Mouse (Mus musculus): ENCODE measurements around the gene Synj2.
A peak's percentile ranks its signal among the peaks of the same experiment; 100 is the strongest.

Synj2 gene

DNA sequence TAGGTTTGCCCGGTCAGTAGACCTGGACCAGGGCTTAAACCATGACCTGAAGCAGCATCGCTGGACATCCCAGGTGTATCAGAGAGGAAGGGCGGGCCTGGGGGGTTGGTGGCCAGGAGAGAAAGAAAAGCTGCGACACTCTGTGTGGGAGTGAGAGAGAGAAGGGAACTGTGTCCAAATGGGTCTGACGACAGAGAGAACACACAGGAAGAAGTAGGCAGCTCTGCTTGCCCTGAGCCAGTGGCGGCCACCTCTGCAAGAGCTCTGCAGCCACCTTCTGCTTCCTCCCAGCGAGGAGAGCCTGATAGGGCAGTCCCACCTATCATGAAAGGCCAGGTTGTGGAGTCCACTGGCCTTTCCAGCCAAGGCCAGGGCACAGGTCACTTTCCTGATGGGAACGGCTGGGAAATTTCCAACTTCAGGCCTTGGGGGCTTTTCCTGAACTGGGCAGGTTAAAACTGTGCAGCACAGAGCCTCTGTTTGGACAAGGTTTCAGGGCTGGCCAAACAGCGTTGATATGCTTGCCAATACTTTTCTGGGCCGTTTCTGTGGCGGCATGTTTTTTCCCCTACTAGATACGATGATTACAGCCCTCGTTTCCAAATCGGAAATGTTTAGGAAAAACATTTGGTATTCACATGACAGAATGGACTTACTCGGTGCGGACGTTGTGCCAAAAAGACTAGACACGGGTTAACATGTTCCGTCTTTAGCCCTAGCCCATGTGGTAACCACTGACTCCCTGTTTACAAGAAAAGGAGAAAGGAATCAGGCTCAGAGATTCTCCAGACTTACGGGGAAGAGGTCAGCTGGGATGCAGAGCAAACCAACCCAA lies 35.4 kb downstream of the Synj2 start:
- peak; percentile 65 for DNase-seq

DNA sequence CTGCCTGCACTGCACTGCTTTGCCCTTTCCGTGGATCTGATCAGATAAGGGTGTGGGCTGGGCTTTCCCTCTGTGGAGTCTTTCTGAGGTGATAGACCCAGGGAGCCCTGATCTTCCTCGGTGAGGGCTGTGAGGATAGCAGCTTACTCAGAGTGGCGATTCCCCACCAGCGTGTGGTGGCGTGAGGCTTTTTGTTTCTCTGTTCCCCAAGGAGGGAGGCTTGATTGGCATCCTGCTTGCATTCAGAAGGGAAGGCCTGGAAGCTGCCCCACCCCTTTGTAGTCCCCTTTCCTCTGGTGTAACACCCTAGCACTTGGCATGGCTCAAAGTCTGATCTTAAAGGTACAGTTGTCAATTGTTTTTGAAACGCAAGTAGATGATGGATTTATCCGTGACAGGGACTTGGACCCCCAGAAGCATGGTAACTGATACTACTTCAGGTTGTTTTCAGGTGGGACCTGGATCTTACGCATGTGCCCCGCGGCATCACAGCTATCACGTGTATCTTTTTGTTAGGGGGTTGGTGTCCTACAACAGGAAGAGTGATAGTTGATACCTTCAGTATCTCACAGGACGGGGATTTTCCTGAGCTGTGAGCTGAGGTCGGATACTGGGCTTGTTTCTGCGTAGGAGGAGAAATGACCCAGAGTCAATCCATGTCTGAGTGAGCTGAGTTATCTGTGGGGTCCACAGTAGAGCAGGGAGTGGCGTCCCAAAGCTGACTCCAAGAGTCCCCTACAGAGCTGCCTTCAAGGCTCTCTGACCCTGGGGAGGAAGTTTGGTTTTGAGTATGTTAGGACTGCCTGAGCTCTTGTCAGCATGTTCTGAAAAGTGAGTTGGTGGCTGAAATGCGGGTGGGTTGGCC lies 36.2 kb downstream of the Synj2 start:
- DNase-seq = no peak

DNA sequence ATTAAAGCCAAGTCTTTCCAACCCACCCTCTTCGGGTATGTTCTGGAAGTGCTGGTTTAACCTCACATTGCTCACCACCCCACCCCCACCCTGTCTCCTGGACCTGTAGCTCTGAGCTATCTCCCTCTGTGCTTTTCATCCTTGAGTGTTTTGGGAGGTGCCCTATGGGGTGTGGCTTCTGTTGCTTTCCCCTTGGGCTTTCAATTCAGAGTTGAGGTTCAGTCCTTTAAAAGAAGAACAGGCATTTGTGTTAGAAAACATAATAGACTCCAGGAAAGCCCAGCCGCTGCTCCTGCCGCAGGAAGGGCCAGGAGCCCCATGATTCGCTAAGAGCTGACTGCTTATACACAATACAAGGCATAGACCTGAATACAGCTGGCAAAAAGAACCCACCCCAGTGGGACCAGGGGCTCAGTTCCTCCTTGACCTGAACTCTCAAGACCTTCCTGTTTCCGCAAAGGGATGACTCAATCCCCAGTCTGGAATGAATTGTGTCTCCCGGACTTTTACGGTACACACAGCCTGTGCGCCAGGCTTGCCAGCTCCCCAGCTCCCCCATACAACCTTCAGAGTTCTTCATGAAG lies 36.9 kb downstream of the Synj2 start:
- DNase-seq = no peak

DNA sequence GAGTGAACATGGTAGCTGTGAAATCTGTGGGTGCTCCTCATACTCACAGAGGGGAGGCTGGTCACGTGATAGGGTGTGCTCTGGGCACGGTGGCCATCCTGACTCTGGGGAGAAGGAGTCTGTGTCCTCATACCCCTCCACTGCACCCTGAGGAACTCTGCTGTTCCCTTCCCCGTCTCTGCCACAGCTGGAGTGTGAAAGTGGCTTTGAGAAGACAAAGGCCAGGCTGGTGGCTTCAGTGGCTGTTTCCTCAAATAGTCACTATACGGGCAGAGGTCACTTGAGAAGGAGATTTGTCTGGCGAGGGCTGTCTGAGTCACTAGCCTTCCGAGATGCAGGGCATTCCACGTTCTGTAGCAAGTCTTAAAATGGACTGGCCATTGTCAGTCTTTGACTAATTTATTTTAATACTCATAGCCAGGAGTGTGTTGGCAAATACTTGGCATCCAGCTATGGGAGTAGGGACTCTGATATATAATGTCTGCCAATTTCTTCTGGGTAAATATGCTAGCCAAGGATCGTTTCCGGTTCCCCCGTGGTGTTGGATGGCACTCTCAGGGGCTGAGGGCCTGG lies 37.5 kb downstream of the Synj2 start:
- no peak for DNase-seq

DNA sequence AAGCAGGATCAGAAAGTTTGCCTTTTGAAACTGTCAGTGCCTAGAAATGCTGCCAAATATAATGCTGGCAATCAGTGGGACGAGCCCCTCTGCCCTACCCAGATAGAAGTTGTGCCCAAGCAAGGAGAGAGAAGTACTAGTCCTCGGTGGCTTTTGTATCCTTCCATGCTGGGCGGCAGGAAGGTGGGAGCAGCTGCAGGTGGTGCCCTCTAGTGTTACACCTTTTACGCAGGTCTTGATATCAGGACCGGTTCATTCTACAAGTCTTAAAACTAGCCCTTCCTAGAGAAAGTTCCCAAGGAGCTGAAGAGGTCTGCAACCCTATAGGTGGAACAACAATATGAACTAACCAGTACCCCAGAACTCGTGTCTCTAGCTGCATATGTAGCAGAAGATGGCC lies 39.8 kb downstream of the Synj2 start:
- no peak for DNase-seq

DNA sequence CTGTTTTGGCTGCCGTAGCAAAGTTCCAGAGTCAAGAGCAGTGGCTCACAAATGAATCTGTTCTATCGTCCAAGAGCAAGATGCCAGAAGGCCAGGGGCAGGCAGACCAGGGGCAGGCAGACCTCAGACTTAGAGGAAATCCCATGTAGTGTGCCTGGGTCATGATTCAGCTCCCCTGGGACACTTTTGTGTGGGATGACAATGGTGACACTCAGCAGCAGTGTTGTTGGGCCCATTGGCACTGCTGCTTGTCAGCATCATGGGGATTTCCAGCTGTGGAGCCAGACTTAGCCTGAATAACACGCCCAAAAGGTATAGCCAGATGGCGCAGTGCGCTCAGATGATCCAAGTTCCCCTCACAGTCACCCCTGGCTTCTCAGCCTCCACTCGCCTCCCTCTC lies 42.1 kb downstream of the Synj2 start:
- no peak for DNase-seq

DNA sequence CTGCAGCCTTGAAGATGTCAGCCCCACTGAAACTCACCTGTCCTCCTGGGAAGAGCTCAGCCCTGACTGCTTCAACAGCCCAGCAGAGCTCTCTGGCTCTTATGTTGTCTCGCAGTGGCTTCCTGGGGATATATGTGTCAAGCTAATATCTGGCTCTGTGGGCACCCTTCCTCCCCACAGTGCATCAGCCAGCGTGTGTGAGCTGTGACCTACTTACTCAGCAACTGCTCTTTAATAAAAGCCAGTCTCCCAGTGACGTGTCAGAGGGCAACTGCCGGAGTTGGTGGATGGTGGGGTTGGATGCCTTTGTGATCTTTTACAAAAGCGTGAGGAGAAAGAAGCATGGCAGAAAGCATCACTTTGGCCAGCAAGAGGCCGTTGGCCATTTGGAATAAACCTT lies 42.8 kb downstream of the Synj2 start:
- no peak for DNase-seq

DNA sequence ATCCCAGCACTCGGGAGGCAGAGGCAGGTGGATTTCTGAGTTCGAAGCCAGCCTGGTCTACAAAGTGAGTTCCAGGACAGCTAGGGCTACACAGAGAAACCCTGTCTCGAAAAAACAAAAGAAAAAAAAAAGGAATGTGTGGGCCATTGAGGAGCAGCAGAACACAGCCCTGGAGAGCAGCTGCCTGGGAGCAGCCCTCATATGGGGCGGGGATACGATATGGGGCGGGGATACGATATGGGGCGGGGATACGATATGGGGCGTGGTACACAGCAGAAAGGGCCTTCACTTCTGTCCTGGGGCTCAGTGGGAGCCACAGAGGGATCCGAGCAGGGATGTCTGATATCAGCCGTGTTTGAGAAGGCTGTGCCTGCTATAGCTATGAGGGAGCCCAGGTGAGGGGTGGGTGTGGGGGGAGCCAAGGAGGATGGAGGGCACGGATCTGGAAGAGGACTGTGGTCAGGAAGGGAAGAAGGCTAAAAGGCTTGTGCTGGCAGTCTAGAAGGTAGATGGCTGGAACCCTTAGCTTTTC lies 43.7 kb downstream of the Synj2 start:
- no peak for DNase-seq

DNA sequence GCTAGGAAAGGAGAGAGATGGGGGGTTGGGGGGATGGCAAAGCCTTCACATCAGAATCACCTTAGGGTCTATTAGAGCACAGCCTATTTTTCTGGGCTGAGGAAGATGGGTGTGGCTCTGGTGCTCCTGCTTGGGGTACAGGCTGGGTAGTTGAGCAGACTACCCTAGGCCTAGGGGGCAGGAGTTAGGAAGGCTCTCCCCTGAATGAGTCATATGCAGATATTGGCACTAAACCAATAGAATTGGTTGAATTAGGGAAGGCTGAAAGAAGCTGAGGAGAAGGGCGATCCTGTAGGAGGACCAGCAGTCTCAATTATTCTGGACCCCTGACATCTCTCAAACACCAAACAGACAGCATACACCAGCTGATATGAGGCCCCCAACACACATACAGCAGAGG lies 44.2 kb downstream of the Synj2 start:
- no peak for DNase-seq

DNA sequence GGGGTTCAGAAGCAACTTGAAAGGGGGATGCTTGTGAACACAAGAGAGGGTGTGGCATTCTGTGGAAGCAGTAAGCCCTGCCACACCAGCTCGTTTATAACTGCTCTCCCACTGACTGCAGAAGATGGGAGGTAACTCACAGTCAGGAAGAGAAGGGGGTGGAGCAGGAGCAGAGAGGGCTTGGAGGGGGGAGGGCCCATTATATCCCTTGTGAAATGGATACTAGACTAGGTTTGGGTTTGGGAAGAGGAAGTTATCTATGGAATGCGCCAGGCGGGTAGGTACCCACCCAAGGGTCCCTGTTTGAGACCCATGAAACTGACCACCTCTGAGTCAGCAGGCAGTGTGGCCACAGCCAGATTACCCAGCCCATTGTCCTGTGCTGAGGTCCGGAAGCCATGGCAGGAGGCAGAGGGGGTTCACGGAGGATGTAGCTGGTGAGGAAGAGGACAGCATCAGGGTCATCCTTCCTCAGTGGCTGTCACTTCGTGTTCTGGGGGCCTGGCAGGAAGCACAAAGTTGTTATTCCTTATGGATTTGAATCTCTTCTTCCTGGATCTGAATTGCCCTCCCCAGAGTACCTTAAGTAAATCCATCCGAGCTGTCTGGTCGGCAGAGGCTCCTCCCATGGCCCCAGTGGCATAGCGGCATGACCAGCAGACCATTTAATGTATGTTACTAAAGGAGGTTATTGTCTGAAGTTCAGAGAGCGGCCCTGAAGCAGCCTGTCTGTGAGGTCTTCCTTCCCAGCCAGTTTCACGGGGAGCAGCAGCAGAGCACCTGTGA lies 46.4 kb downstream of the Synj2 start:
- DNase-seq = no peak

DNA sequence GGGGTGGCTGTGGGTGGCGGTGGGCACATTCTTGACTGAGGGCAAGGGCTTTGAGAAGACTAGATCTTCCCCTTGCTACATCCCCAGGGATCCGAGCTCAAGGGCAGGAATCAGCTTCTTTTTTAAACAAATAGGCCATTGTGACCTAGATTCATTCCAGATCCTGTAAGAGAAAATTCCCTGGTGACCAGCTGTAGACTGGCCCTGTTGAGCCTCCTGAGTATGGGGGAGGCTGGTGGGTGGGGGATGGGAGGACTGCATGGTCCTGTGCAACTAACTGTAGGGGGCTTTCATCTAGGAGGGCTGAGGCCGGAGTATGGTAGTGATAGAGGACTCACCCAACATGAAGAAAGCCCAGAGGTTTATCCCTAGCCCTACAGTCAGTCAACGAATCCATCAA lies 47.0 kb downstream of the Synj2 start:
- no peak for DNase-seq

DNA sequence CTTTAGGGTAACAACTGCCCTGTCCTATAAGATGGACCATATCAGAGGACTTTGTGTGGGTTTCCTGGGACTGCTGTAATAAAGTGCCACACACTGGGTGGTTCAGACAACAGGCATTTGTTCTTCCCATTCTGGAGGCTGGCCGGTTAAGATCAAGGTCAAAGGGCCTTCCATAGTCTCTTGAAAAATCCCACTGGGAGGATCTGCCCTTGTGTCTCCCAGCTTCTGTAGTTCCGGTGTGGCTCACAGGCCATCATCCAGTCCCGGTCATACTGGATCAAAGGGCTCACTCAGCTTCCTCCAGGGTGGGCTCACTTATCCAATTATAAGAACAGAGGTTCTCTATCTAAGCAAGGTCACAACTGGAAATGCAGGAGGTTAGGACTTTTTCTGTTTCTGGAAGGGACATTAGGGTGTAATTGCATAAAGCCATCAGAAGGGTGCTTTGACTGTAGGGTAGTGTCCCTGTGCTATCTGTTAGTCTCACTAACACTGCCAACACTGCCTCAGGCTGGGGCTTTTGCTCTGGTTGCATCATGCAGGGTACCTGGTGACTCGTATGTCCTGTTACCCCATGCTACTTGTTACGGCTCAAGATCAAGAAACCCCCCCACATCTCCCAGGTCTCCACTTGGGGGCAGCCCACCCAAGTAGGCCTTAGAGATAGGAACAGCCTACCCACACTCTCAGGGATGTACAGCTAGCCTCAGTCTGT lies 51.9 kb downstream of the Synj2 start:
- DNase-seq = no peak

DNA sequence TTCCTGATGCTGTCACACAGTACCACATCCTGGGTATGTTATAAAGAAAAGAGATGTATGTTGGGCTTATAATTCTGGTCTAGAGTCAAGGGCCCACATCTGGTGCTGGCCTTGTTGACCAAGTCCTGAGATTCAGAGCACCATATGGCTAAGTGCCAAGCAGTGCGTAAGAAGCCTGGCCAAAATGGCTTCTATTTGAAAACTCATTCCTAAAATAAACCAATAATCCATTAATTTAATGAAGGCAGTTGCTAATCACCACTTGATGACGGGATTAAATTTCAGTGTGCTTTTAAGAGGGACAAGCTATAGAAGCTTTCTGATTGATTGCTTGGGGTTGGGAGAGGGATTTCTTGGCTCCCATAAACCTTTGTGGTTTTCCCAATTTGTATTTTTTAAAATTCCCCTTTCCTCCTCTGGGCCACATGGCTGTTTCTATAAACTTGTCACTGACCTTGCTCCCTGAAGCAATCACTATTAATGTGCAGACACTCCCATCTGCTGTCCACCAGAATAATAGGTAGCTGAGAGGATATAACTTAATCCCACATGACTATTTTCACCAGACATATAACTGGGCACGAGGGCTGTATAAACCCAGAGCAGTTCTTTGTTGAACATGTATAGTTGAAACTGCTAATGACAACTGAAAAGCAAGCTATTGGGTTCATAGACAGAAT lies 52.6 kb downstream of the Synj2 start:
- no peak for DNase-seq

DNA sequence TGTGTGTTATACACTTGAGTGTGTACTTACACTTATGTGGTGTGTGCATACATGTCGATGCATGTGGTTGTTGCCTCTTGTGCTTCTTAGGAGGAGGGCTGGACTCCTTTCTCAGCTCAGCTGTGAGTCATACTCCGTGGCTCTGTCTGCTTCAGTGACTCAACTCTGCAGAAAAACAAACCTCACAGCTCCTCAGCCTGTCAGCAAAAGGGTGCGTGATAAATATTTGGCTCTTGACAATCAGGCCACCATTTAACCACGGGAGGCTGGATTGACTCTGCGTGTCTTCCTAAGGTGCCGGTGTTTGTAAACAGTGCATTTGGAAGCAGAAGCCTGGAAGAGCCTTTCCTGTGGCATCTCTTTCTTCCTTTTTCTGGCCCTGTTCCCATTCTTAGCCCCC lies 53.5 kb downstream of the Synj2 start:
- DNase-seq = peak; percentile 43

DNA sequence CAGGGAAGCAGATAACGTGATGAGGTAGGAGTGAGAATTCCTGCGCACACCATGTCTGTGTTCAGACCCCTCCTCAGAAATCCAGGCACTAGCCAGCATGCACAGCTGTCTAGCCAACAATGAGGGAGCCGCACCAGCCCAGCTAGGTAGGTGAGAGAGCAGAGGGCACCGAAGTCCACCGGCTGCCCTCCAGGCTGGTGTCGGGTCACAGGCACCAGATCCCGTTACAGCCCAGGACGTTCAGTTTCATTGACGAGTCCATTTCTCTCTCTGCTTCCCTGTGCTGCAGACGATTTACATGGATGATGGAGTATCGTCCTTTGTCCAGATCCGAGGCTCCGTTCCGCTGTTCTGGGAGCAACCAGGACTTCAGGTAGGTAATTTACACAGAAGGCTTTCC lies 55.5 kb downstream of the Synj2 start:
- DNase-seq = no peak

DNA sequence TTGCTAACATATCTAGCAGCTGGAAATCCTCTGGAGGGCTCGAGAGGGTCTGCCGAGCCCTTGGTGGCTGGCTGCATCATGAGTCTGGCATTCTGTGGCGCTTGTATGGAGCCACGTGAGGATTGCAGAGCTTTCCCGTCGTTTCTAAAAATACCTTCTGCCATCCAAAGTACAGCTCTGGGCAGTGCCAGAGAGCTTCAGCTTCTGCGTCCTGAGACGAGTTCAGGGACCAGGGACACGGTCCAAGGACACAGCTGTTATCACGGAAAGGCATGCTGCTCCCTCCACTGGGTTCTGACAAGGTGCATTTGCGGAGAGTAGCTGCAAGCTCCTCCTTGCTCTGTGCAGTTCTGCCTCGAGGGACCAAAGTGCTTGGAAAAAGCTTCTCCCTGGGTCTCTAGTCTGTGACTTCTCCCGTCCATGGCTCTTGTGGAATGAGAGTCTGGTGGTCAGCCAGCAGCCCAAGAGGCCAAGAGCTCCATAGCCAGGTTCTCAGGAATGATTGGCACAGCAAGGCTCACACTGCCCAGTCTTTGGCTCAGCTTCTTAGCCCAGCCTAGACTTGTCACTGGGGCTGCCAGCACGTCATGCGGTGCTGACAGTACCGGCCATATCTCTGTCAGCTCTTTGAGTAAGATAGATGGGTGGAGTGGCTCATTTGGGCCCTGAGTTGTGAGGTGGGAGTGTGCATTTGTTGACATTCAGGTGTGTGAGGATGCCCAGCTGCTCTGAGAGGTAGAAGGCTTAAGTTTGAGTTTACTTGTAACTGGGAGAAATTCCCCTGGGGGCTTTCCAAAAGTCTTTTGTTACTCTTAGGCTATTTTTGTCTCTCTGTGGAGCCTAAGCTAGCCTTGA lies 56.5 kb downstream of the Synj2 start:
- no peak for DNase-seq

DNA sequence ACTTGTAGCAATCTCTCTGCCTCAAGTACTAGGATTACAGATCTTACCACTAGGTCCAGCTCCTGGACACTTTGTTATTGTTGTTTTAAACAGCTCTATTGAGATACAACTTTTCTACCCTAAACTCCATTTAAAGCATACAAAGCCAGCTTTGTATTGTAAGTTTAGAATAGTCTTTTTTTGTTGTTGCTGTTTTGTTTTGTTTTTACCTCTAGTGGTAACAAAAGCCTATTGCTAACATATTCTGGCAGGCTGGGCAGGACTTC lies 57.1 kb downstream of the Synj2 start:
- DNase-seq = no peak

DNA sequence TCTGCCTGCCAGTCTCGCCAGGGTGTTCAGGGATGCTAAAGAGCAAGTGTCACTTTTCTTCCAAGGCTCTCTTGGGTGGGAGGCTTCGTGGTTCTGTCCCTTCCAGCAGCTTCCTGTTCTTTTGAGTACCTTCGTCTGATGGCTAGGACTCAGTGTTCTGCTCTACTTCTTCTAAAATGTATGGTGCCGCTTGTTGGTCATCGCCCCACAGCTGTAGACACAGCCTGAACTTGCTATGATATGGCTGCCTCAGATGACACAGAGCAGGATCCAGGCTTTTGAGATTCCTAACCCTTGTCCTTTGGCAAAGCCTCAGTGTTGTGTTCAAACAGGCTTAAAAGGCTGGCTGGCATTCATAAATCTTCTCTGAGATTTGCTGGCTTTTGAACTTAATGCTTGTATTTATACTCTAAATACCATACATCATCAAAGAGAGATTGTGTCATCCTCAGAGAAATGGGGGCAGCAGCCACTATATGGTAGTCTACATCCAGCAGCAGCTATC lies 58.0 kb downstream of the Synj2 start:
- no peak for DNase-seq

DNA sequence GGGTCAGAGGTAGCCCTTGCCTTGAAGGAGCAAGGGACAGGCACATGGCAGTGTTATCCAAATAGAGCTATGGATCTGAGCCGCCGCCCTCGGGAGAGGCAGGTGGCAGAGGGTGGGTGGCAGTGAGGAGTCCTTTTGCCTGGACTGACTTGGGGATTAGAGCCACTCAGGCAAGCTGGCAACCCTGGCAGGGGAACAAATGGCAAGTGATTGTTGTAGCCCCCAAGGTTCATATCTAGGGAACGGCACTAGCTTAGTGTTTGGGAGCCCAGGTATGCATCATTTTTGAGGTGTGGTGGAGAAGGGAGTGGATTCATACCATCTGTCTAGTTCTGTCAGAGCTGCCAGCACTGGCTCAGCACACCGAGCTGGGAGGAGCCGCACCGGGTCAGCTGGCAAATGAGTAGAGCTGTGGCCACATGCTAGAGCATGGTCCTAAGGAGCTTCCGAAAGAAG lies 59.8 kb downstream of the Synj2 start:
- DNase-seq = no peak

DNA sequence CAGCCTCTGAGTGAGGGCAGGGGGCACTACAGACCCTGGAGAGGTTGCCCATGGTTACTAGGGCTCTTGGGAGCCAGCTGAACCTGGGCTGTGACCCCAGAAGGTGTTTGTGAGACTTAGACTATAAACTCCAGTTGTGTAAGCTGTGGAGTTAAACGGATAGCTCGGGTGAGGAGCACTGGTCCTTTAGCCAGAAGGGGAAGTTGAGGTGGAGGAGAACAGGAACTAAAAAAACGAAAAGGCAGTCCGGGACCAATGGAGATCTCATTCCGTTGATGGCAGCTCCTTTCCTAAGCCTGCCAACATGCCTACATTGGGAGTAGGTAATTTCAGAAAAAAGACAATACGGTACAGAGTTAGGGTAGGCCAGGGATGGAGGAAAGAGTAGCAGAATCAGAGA lies 60.3 kb downstream of the Synj2 start:
- DNase-seq = no peak
